Comparison of ENCODE assay signal across 8 mouse cellular contexts in the genomic region with DNA sequence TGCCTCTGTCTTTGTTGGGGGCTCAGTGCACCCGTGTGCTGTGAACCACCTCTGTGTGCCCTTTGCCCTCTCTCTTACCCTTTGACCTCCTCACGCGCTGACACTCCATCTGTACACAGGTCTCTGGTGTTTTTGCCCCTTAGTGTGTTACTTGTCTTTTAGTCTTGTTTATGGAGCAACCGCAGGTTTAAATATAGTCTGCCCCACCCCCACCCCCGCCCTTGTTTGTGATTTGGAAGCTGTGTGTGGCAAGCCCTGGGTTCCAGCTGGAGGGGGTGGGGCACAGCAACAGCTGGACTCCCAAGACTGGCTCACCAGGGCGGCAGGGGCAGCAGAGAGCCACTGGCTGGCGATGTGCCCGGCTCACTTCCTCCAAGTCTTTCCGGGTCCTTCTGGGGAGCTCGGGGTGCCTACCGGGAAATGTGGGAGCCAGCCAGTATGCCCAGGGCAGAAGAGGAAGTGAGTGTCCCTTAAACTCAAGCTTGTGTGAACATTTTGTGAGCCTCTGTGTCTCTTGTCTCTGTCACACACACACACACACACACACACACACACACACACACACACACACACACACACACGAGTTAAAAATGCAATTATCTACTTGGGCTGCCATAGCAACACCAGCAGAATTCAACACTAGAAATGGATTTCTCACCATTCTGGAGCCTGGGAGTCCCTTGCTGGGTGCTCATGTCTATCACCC. TPM values are rescaled to one million over a fixed set of nuclear protein-coding genes. Genes with fewer than 3 reads are reported as not detected.
DNase-seq lines count a peak whose midpoint lies in the region; ATAC-seq and TF ChIP-seq lines count a peak whose summit lies in the region.

No protein-coding gene starts in this region.

- H3K4me3 ChIP-seq in MEL (ENCODE audit: control insufficient read depth in 1 of 2, insufficient read depth in 1 of 2, low read depth in 2 of 2, low read length in 2 of 2), result no peak overlapping the region
- H3K4me3 ChIP-seq in embryonic facial prominence, embryonic 10.5 days, result peak overlapping the region; percentile 27; the same call in 1 of the 2 replicates

- H3K27ac ChIP-seq in MEL (ENCODE audit: control insufficient read depth, low read depth, low read length), result no peak overlapping the region
- peak overlapping the region; percentile 49; the same call in 1 of the 2 replicates for H3K27ac ChIP-seq in embryonic facial prominence, embryonic 10.5 days (replicated peaks)

- H3K79me2 ChIP-seq in MEL (ENCODE audit: control insufficient read depth, insufficient read depth, low read length, poor library complexity), result no peaks in the 10 kb centered on the region

- H3K4me1 ChIP-seq in MEL (ENCODE audit: control insufficient read depth in 1 of 2, insufficient read depth in 2 of 2, low read length in 2 of 2), result no peaks in the 10 kb centered on the region
- H3K4me1 ChIP-seq in embryonic facial prominence, embryonic 10.5 days, result peaks cover 12% of the 10 kb centered on the region

- TF ChIP-seq RAD21 in MEL (IDR thresholded peaks at IDR 0.05; ENCODE audit: low read depth, low read length), result no peak

- ATAC-seq in megakaryocyte-erythroid progenitor cell, adult 5-6 weeks (replicated peaks; ENCODE audit: low FRiP score, low TSS enrichment, poor library complexity, severe bottlenecking), result peak; percentile 52; the same call in 1 of the 2 replicates
- no peak for ATAC-seq in erythroid progenitor cell, adult 5-6 weeks (replicated peaks; ENCODE audit: low FRiP score, poor library complexity, severe bottlenecking)

- H3K36me3 ChIP-seq in MEL (ENCODE audit: control insufficient read depth in 1 of 2, insufficient read depth in 2 of 2, low read length in 2 of 2), result no peaks in the 10 kb centered on the region
- no peaks in the 10 kb centered on the region for H3K36me3 ChIP-seq in embryonic facial prominence, embryonic 10.5 days (replicated peaks)

- DNase-seq in MEL (ENCODE audit: low read depth, low spot score), result peak; percentile 56
- peak; percentile 67 for DNase-seq in embryonic facial prominence, embryonic 10.5 days (ENCODE audit: low spot score)
- peak; percentile 82 to 85 for DNase-seq in heart, adult 18-20 months
- peak; percentile 68 for DNase-seq in kidney, adult 18-20 months
- DNase-seq in left cerebral cortex, postnatal 4 days, result peak; percentile 66
- DNase-seq in right cerebral cortex, postnatal 14 days, result peak; percentile 78

- intact Hi-C loops in left cerebral cortex, postnatal 4 days (cut with DNase I), result no loop called here

- peaks cover 2% of the 10 kb centered on the region in 2 experiments; a peak in 2 of 4 replicates for H3K27me3 ChIP-seq in MEL (ENCODE audit: control insufficient read depth in 1 of 2, insufficient read depth in 2 of 2, low read length in 2 of 2)
- H3K27me3 ChIP-seq in embryonic facial prominence, embryonic 10.5 days (replicated peaks; ENCODE audit: low read depth, poor library complexity, severe bottlenecking), result no peaks in the 10 kb centered on the region

- WGBS in embryonic facial prominence, embryonic 10.5 days, result 13% methylated on average over 12 of the region's 12 CpGs

- H3K9ac ChIP-seq in MEL (ENCODE audit: control insufficient read depth, low read depth, low read length, poor library complexity, severe bottlenecking), result no peak overlapping the region

- TF ChIP-seq EP300 in MEL (IDR thresholded peaks at IDR 0.05; ENCODE audit: low read depth in 1 of 2, low read length in 2 of 2), result no peak

- peak in 2 of 3 experiments; percentile 23 to 27; a peak in 2 of 6 replicates for TF ChIP-seq CTCF in MEL (IDR thresholded peaks at IDR 0.05 in 2 of 3, conservative IDR thresholded peaks at IDR 0.05 in 1 of 3; ENCODE audit: control insufficient read depth in 1 of 3, insufficient read depth in 1 of 3, low read depth in 2 of 3, low read length in 3 of 3, poor library complexity in 1 of 3, severe bottlenecking in 1 of 3)

- no peak for TF ChIP-seq POLR2A in MEL (IDR thresholded peaks at IDR 0.05; ENCODE audit: control insufficient read depth in 1 of 2, insufficient read depth in 1 of 2, low read depth in 1 of 2, low read length in 2 of 2, poor library complexity in 1 of 2)

- no peaks in the 10 kb centered on the region for H3K9me3 ChIP-seq in MEL (replicated peaks; ENCODE audit: insufficient read depth, low read length)
- no peaks in the 10 kb centered on the region for H3K9me3 ChIP-seq in embryonic facial prominence, embryonic 10.5 days

TF ChIP-seq in MEL, 35 proteins besides CTCF, POLR2A, EP300 and RAD21:
- TF ChIP-seq HCFC1 (IDR thresholded peaks at IDR 0.05; ENCODE audit: low read depth, low read length) (no peak), SMC3 (IDR thresholded peaks at IDR 0.05; ENCODE audit: low read depth, low read length) (no peak), MYC (IDR thresholded peaks at IDR 0.05; ENCODE audit: low read depth, low read length) (no peak), ZC3H11A (IDR thresholded peaks at IDR 0.05; ENCODE audit: low read depth, low read length) (no peak), SIN3A (IDR thresholded peaks at IDR 0.05; ENCODE audit: low read length) (no peak), ETS1 (IDR thresholded peaks at IDR 0.05; ENCODE audit: low read depth, low read length) (0 out of 2 replicates have a peak, but pooled peaks have one; percentile 25)

RNA-seq across cellular contexts. Expression of gene Trim63, which starts 7.4 kb away (rescaled TPM):
- total RNA-seq in MEL (2012; rRNA removed), result not detected in 2 replicates
- polyA plus RNA-seq in MEL (2012; ENCODE audit: insufficient read depth in 1 of 2, insufficient read length in 2 of 2, low read depth in 1 of 2, low replicate concordance in 2 of 2, missing spikeins in 1 of 2), result not detected
- 0.31 and 0.34 TPM in 2 replicates for polyA plus RNA-seq in embryonic facial prominence, embryonic 10.5 days (2016; fragmentation: Nextera tagmentation; extraction: Ambion mirVana)
- total RNA-seq in heart, adult 18-20 months (2021), result 100 to 1,000 TPM; 195 to 199 TPM
- total RNA-seq in left cerebral cortex, postnatal 4 days (2021), result under 1 TPM; 0.44 to 0.46 TPM
- total RNA-seq in megakaryocyte-erythroid progenitor cell, adult 5-6 weeks (2014; fragmentation: Nextera tagmentation), result not detected in 2 replicates
- not detected in 2 replicates for total RNA-seq in megakaryocyte-erythroid progenitor cell, adult 5-6 weeks (2017)
- total RNA-seq in erythroid progenitor cell, adult 5-6 weeks (2015; ENCODE audit: low replicate concordance), result not detected in 2 replicates
- total RNA-seq in erythroid progenitor cell, adult 5-6 weeks (2017; ENCODE audit: low replicate concordance), result not detected in 2 replicates

RNA-seq across cellular contexts. Expression of gene Pdik1l, which starts 19.8 kb away (rescaled TPM):
- 13.0 and 14.3 TPM in 2 replicates for total RNA-seq in MEL (2012; rRNA removed)
- 10 to 100 TPM; 11.7 to 32.1 TPM for polyA plus RNA-seq in MEL (2012; ENCODE audit: insufficient read depth in 1 of 2, insufficient read length in 2 of 2, low read depth in 1 of 2, low replicate concordance in 2 of 2, missing spikeins in 1 of 2)
- polyA plus RNA-seq in embryonic facial prominence, embryonic 10.5 days (2016; fragmentation: Nextera tagmentation; extraction: Ambion mirVana), result 19.2 and 24.3 TPM in 2 replicates
- total RNA-seq in heart, adult 18-20 months (2021), result 1 to 10 TPM; 4.8 to 8.0 TPM
- total RNA-seq in left cerebral cortex, postnatal 4 days (2021), result 10 to 100 TPM; 36.9 to 39.7 TPM
- 12.1 and 25.9 TPM in 2 replicates for total RNA-seq in megakaryocyte-erythroid progenitor cell, adult 5-6 weeks (2014; fragmentation: Nextera tagmentation)
- 26.8 and 33.9 TPM in 2 replicates for total RNA-seq in megakaryocyte-erythroid progenitor cell, adult 5-6 weeks (2017)
- total RNA-seq in erythroid progenitor cell, adult 5-6 weeks (2015; ENCODE audit: low replicate concordance), result 39.4 and 45.4 TPM in 2 replicates
- 52.6 and 53.7 TPM in 2 replicates for total RNA-seq in erythroid progenitor cell, adult 5-6 weeks (2017; ENCODE audit: low replicate concordance)

RNA-seq across cellular contexts. Expression of gene Slc30a2, which starts 35.5 kb away (rescaled TPM):
- total RNA-seq in MEL (2012; rRNA removed), result 0.46 and 0.54 TPM in 2 replicates
- under 1 TPM in 1 of 2 experiments, not detected in 1; 0.39 TPM for polyA plus RNA-seq in MEL (2012; ENCODE audit: insufficient read depth in 1 of 2, insufficient read length in 2 of 2, low read depth in 1 of 2, low replicate concordance in 2 of 2, missing spikeins in 1 of 2)
- polyA plus RNA-seq in embryonic facial prominence, embryonic 10.5 days (2016; fragmentation: Nextera tagmentation; extraction: Ambion mirVana), result 0.07 TPM in 1 of 2 replicates, not detected in the other
- total RNA-seq in heart, adult 18-20 months (2021), result under 1 TPM; 0.30 to 0.72 TPM
- total RNA-seq in left cerebral cortex, postnatal 4 days (2021), result not detected
- not detected in 2 replicates for total RNA-seq in megakaryocyte-erythroid progenitor cell, adult 5-6 weeks (2014; fragmentation: Nextera tagmentation)
- not detected in 2 replicates for total RNA-seq in megakaryocyte-erythroid progenitor cell, adult 5-6 weeks (2017)
- total RNA-seq in erythroid progenitor cell, adult 5-6 weeks (2015; ENCODE audit: low replicate concordance), result not detected in 2 replicates
- not detected in 2 replicates for total RNA-seq in erythroid progenitor cell, adult 5-6 weeks (2017; ENCODE audit: low replicate concordance)

RNA-seq across cellular contexts. Expression of gene Grrp1, which starts 53.6 kb away (rescaled TPM):
- not detected in 2 replicates for total RNA-seq in MEL (2012; rRNA removed)
- not detected for polyA plus RNA-seq in MEL (2012; ENCODE audit: insufficient read depth in 1 of 2, insufficient read length in 2 of 2, low read depth in 1 of 2, low replicate concordance in 2 of 2, missing spikeins in 1 of 2)
- polyA plus RNA-seq in embryonic facial prominence, embryonic 10.5 days (2016; fragmentation: Nextera tagmentation; extraction: Ambion mirVana), result 7.4 and 7.9 TPM in 2 replicates
- 1 to 10 TPM; 5.1 to 6.3 TPM for total RNA-seq in heart, adult 18-20 months (2021)
- total RNA-seq in left cerebral cortex, postnatal 4 days (2021), result 1 to 10 TPM; 7.5 to 8.4 TPM
- not detected in 2 replicates for total RNA-seq in megakaryocyte-erythroid progenitor cell, adult 5-6 weeks (2014; fragmentation: Nextera tagmentation)
- 0.52 TPM in 1 of 2 replicates, not detected in the other for total RNA-seq in megakaryocyte-erythroid progenitor cell, adult 5-6 weeks (2017)
- not detected in 2 replicates for total RNA-seq in erythroid progenitor cell, adult 5-6 weeks (2015; ENCODE audit: low replicate concordance)
- not detected in 2 replicates for total RNA-seq in erythroid progenitor cell, adult 5-6 weeks (2017; ENCODE audit: low replicate concordance)

Comparison
In these comparisons a context has a peak if more than half of its experiments do, and no peak if none do; other contexts are left out.
1. RNA of gene Trim63, which starts 7.4 kb away (total RNA-seq): 195 to 199 TPM in heart, adult 18-20 months; 0.44 to 0.46 TPM in left cerebral cortex, postnatal 4 days, not detected in MEL, not detected in megakaryocyte-erythroid progenitor cell, adult 5-6 weeks and not detected in erythroid progenitor cell, adult 5-6 weeks; every median in the first group is over 100 times any median in the second.
2. Peak in every context shown above with its lines, with median percentiles within 50 percentile points of each other: DNase-seq.